10 mouse cellular contexts compared by ENCODE assay signal in genomic region chr6:5977238-5977920, GRCm38 (mm10).
DNase-seq lines count a peak whose midpoint lies in the region; ATAC-seq and TF ChIP-seq lines count a peak whose summit lies in the region.
"Had no signal": no experiment of that assay in that cellular context is flagged by ENCODE, and none has a peak within 500 bp of the region (broad histone marks: within the 10 kb centered on the region; RNA-seq: fewer than 3 reads in every experiment).

No protein-coding gene starts in this region.

- H3K4me3 ChIP-seq in left cerebral cortex, adult 2 months = no peak overlapping the region

- H3K27ac ChIP-seq in left cerebral cortex, adult 2 months = no peak overlapping the region
- H3K27ac ChIP-seq: liver, embryonic 14.5 days had no signal

- intact Hi-C loops in left cerebral cortex, adult 2 months (cut with DNase I) = no loop called here

- ATAC-seq in megakaryocyte-erythroid progenitor cell, adult 5-6 weeks (replicated peaks; ENCODE audit: low FRiP score, low TSS enrichment, poor library complexity, severe bottlenecking) = no peak
- ATAC-seq: forebrain, embryonic 16.5 days had no signal

- no peak for TF ChIP-seq CTCF in left cerebral cortex, adult 2 months (IDR thresholded peaks at IDR 0.05)

- peak; percentile 23 for DNase-seq in urinary bladder, postnatal 14 days (ENCODE audit: low spot score)
- DNase-seq in urinary bladder, postnatal 36 days (ENCODE audit: low spot score in 2 of 2) = no peak
- peak; percentile 92 for DNase-seq in heart, adult 11 months
- peak; percentile 12 for DNase-seq in kidney, postnatal 14 days
- DNase-seq in left cerebral cortex, adult 9 months (ENCODE audit: low spot score in 2 of 2) = no peak
- DNase-seq in left cerebral cortex, adult 2 months (ENCODE audit: extremely low spot score in 1 of 2, low spot score in 2 of 2) = no peak
- DNase-seq: cerebellum, adult 2 months had no signal

Comparison
In these comparisons a context has a peak if more than half of its experiments do, and no peak if none do; other contexts are left out.
1. DNase-seq: peak in urinary bladder, postnatal 14 days (single experiment), heart, adult 11 months (single experiment) and kidney, postnatal 14 days (single experiment); none in urinary bladder, postnatal 36 days (0 of 2), left cerebral cortex, adult 9 months (0 of 2) and left cerebral cortex, adult 2 months (0 of 2).